Mouse (Mus musculus) liver, embryonic 14.5 days (tissue): ENCODE measurements around the gene Sephs1. TPM values are rescaled to one million over a fixed set of nuclear protein-coding genes. Genes with fewer than 3 reads are reported as not detected.

Experiments
- ATAC-seq: fragments of 200-750 bp; cut with Nextera tagmentation; 2 replicates; pipeline ENCODE4 v1.8.0; 2017; ENCODE audit warnings: moderate number of reproducible peaks, mild to moderate bottlenecking, moderate library complexity; ENCODE audit not compliant: insufficient read depth
- DNase-seq, 3 experiments: peaks; one replicate each; pipeline ENCODE4 v3.0.0-alpha.2; 2012 to 2013; ENCODE audit warnings: low read depth in 3 of 3, low spot score in 3 of 3
- H3K27ac ChIP-seq: fragments of 300-500 bp; sonication (generic); 2 replicates; pipeline ENCODE4 v1.5.1; 2014; ENCODE audit warnings: moderate library complexity, mild to moderate bottlenecking, control low read depth, inconsistent platforms
- H3K27me3 ChIP-seq: fragments of 300-500 bp; sonication (generic); 2 replicates; pipeline ENCODE4 v1.6.1; 2014; ENCODE audit warnings: mild to moderate bottlenecking, low read length, moderate library complexity; ENCODE audit not compliant: control insufficient read depth, insufficient read depth
- H3K36me3 ChIP-seq: fragments of 300-500 bp; sonication (generic); replicated peaks from 2 replicates; pipeline ENCODE4 v1.6.1; 2014; ENCODE audit warnings: low read depth; ENCODE audit not compliant: control insufficient read depth, insufficient read depth
- H3K4me1 ChIP-seq, 2 experiments: fragments of 200-500 bp in 1 of 2; fragments of 300-500 bp in 1 of 2; sonication (generic) in 1 of 2; replicated peaks; 2 replicates each; pipeline ENCODE4 v1.6.1; 2012 to 2014; ENCODE audit warnings: antibody characterized with exemption in 1 of 2, inconsistent platforms in 1 of 2, low read length in 1 of 2; ENCODE audit not compliant: control insufficient read depth in 2 of 2, insufficient read depth in 2 of 2
- H3K4me2 ChIP-seq: fragments of 300-500 bp; sonication (generic); 2 replicates; pipeline ENCODE4 v1.6.1; 2014; ENCODE audit warnings: low read depth, mild to moderate bottlenecking, control low read depth, moderate library complexity
- H3K4me3 ChIP-seq, 2 experiments: fragments of 200-500 bp in 1 of 2; fragments of 300-500 bp in 1 of 2; sonication (generic) in 1 of 2; 2 replicates each; pipeline ENCODE4 v1.5.1; 2012 to 2014; ENCODE audit warnings: low read depth in 2 of 2, low read length in 2 of 2, mild to moderate bottlenecking in 2 of 2, control low read depth in 1 of 2, inconsistent platforms in 1 of 2, moderate library complexity in 1 of 2; ENCODE audit not compliant: insufficient read depth in 1 of 2
- H3K9ac ChIP-seq: fragments of 300-500 bp; sonication (generic); replicated peaks from 2 replicates; pipeline ENCODE4 v1.6.1; 2014; ENCODE audit warnings: mild to moderate bottlenecking, control low read depth, moderate library complexity
- H3K9me3 ChIP-seq: fragments of 300-500 bp; sonication (generic); 2 replicates; pipeline ENCODE4 v1.6.1; 2016; ENCODE audit warnings: low read length, mixed read lengths; ENCODE audit not compliant: control insufficient read depth
- CTCF ChIP-seq: IDR thresholded peaks from 2 replicates; pipeline ENCODE4 v1.5.1; 2016; ENCODE audit warnings: antibody characterized with exemption, low read depth, control low read depth
- EP300 ChIP-seq: IDR thresholded peaks from 2 replicates; pipeline ENCODE4 v1.6.1; 2016; ENCODE audit warnings: antibody characterized with exemption, low read depth
- WGBS: fragments of 180-500 bp; shearing (Covaris S2); extraction: QIAGEN DNeasy Blood & Tissue Kit; methylation state at CpG from one replicate; pipeline ENCODE4 v1.1.7; 2014; ENCODE audit not compliant: insufficient replicate concordance; 5-methylcytosine and 5-hydroxymethylcytosine counted together
- polyA plus RNA-seq, 2 experiments: library from polyadenylated mRNA; depleted of rRNA in 1 of 2; stranded (reverse) in 1 of 2; unstranded in 1 of 2; fragments of >200 nt; fragmentation: Nextera tagmentation in 1 of 2; extraction: Ambion mirVana in 1 of 2; gene quantifications; 2 replicates each; pipeline versions ENCODE4 v1.2.1 to v1.2.3; 2012 to 2014

Gene Sephs1
- polyA plus RNA-seq, 2 experiments = 16.8 to 29.9 TPM

DNA sequence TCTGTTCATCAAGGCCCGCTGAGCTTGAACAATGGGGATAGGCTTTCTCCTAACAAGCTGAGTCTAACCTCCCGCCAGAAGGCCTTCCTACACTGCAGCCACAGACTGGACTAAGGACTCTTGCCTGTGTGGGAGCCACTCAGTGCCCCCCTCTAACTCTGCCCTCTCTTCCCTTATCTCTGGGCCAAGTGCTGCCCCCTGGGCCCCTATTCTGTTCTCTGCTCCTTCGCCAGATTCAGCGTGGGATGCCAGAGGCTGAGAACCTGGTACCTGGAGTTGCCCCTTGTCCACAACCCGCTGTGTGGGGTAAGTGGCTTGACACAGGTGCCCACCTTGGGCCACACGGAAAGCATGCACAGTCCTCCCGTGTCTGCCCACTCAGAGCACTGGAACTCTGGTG is 32.6 kb downstream of the Sephs1 start:
- no peak overlapping the region for H3K4me2 ChIP-seq
- no peak for TF ChIP-seq EP300
- no peak for TF ChIP-seq CTCF
- peaks cover 0 to 8% of the 10 kb centered on the region in 2 experiments; a peak in 2 of 4 replicates for H3K4me1 ChIP-seq
- H3K4me3 ChIP-seq = no peak overlapping the region
- DNase-seq (no peak), ATAC-seq (no peak)
- no peak overlapping the region for H3K9ac ChIP-seq
- no peaks in the 10 kb centered on the region for H3K27me3 ChIP-seq
- H3K36me3 ChIP-seq = no peaks in the 10 kb centered on the region
- no peaks in the 10 kb centered on the region for H3K9me3 ChIP-seq
- H3K27ac ChIP-seq = no peak overlapping the region
- WGBS = 65% methylated on average over 7 of the region's 7 CpGs

DNA sequence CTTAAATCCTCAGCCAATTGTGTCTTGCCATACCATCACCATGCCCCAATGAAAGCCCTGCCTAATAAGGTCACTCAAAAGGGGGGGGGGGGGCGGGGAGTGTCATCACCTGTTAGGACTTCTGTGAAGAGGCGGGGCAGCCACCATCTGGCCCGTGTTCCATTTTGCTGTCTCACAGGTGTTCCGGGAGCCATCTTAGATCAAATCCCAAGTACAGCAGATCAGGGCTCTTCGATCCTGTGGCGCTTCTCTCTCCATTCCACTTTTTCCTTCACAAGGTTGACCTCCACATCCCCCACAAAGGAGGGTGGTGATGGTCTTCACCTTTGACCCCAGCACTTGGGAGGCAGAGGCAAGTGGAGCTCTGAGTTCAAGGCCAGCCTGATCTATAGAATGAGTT is 34.7 kb downstream of the Sephs1 start:
- ATAC-seq (no peak), DNase-seq (no peak)
- TF ChIP-seq EP300 (no peak), CTCF (no peak)

DNA sequence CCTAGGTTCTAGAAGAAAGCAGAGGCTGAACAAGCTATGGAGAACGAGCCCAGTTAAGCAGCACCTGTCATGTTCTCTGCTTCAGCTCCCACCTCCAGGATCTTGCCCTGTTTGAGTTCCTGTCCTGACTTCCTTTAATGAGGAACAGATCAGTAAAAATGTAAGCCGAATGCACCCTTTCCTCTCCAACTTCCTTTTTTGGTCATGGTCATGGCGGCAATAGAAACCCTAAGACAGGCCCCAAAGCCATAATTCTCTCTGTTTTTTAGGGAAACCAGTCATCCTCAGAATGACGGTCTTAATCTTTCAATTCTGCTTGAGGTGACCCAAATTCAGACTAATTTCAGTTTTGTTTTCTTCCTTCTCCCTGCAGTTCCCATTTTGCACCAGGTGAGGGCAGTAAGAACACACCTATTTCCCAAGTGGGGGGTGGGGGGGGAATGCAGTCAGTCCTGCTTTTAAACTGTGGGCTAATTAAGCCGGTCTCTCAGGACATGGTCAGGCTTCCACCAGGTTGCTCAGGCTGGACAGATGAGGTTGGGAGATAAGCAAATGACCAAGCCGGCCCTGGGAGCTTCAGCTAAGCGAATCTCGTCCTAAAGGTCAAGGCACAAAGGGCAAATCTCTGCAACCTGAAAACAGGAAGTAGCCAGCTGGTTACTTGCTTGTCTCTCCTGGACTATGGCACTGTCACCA is 36.1 kb downstream of the Sephs1 start:
- H3K9ac ChIP-seq = no peak overlapping the region
- H3K27ac ChIP-seq = no peak overlapping the region
- TF ChIP-seq EP300 (no peak), CTCF (peak; percentile 82)
- DNase-seq (peak; percentile 27 to 44 (median 28)), ATAC-seq (peak; percentile 29; the same call in 1 of the 2 replicates)
- 8% methylated on average over 8 of the region's 8 CpGs for WGBS
- H3K36me3 ChIP-seq = no peaks in the 10 kb centered on the region
- H3K9me3 ChIP-seq = no peaks in the 10 kb centered on the region
- H3K27me3 ChIP-seq = no peaks in the 10 kb centered on the region
- H3K4me1 ChIP-seq = peaks cover 0 to 10% of the 10 kb centered on the region in 2 experiments; a peak in 2 of 4 replicates
- H3K4me2 ChIP-seq = peak overlapping the region; percentile 23
- no peak overlapping the region for H3K4me3 ChIP-seq

More for the DNA sequence above, 34.7 kb downstream of the Sephs1 start:
- H3K4me2 ChIP-seq = no peak overlapping the region
- WGBS = 63% methylated on average over 6 of the region's 6 CpGs
- H3K27me3 ChIP-seq = no peaks in the 10 kb centered on the region
- H3K27ac ChIP-seq = no peak overlapping the region
- no peak overlapping the region for H3K4me3 ChIP-seq
- no peaks in the 10 kb centered on the region for H3K9me3 ChIP-seq
- H3K36me3 ChIP-seq = no peaks in the 10 kb centered on the region
- H3K4me1 ChIP-seq = peaks cover 0 to 10% of the 10 kb centered on the region in 2 experiments; a peak in 2 of 4 replicates
- H3K9ac ChIP-seq = no peak overlapping the region

DNA sequence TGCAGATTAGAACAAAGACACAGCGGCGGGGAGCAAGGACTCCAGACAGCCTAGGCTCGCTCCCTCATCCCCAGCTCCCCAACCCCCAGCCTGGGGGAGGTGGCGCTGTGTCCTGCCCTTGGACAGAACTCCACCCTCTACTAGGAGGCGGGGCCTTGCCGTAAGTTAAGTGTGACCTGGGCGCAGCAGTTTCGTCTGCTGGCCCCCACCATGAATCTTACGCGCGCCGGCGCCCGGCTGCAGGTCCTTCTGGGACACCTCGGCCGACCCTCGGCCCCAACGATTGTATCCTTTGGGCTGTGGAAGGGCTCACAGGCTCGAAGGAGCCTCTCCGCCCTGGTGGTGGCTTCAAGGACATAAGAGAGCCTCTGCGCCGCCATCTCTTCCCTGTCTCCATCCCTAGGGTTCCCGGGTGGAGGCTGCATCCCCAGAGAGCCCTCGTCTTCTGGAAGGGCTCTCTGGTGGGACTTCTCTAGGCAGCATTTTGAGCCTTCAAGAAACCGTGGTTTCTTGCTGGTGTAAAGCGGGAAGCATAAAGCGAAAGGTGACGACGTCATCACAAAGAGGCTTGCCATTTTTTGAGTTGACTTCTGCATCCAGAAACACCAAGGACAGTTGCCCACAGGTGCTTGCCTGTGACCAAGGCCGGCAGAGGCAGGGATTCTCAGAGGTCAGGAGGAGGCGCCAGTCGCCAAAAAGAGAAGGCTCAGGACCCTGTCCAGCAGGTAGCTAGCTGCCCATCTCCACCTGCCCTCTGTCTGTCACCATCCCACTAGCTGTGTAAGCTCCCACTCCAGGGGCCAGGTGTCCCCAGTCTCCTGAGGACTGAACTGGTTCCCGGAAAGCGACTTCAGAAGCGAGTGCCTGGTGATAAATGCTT is 37.7 kb downstream of the Sephs1 start, which contains the start of gene Phyh:
Phyh (plus strand) TSS at position 160 of the 880 bp plus-strand sequence.
- no peaks in the 10 kb centered on the region for H3K9me3 ChIP-seq
- H3K27me3 ChIP-seq = no peaks in the 10 kb centered on the region
- WGBS = 7% methylated on average over 35 of the region's 35 CpGs
- no peak within 1 kb of the TSS; the same call in 1 of the 2 replicates for H3K27ac ChIP-seq
- peaks cover 0 to 10% of the 10 kb centered on the region in 2 experiments; a peak in 2 of 4 replicates for H3K4me1 ChIP-seq
- peak within 1 kb of the TSS; percentile 94 for H3K4me2 ChIP-seq
- no peak for TF ChIP-seq EP300
- TF ChIP-seq CTCF = peak; percentile 65
- H3K9ac ChIP-seq = peak within 1 kb of the TSS; percentile 70
- H3K4me3 ChIP-seq = peak within 1 kb of the TSS; percentile 65 to 75
- ATAC-seq (peak; percentile 85), DNase-seq (peak; percentile 64 to 70 (median 67))
- no peaks in the 10 kb centered on the region for H3K36me3 ChIP-seq

GRCm38 (mm10) chr2:4921019-4921418 is 39.7 kb downstream of the Sephs1 start:
- H3K27ac ChIP-seq = no peak overlapping the region
- TF ChIP-seq EP300 (no peak), CTCF (no peak)
- ATAC-seq = no peak
- 61% methylated on average over 5 of the region's 5 CpGs for WGBS
- no peak for DNase-seq
- no peaks in the 10 kb centered on the region for H3K27me3 ChIP-seq
- H3K4me2 ChIP-seq = no peak overlapping the region
- H3K9me3 ChIP-seq = no peaks in the 10 kb centered on the region
- no peaks in the 10 kb centered on the region for H3K36me3 ChIP-seq
- H3K4me1 ChIP-seq = peaks cover 0 to 10% of the 10 kb centered on the region in 2 experiments; a peak in 2 of 4 replicates
- no peak overlapping the region for H3K9ac ChIP-seq
- H3K4me3 ChIP-seq = no peak overlapping the region
